Mouse (Mus musculus): ENCODE results near the gene Plac8. TPM values are rescaled to one million over a fixed set of nuclear protein-coding genes. Genes with fewer than 3 reads are reported as not detected.

Plac8 gene
- polyA plus RNA-seq (2012; rRNA removed) = 719 and 964 TPM in 2 replicates

GRCm38 (mm10) chr5:100572069-100572468 is at the start of gene Plac8:
Plac8 (minus strand) TSS chr5:100572245.

GRCm38 (mm10) chr5:100518049-100519026 is 53.7 kb downstream of the Plac8 start, which contains the start of gene Cops4:
Cops4 (plus strand) TSS chr5:100518309.

Other genes starting within 250 kb of the Plac8 start
- gene Sec31a, start 156.0 kb downstream of the Plac8 start, polyA plus RNA-seq (2012; rRNA removed) = 302 and 324 TPM in 2 replicates
- 4.5 and 5.1 TPM in 2 replicates for gene Lin54, start 71.6 kb downstream of the Plac8 start, polyA plus RNA-seq (2012; rRNA removed)
- 14.6 and 18.0 TPM in 2 replicates for gene Cops4, start 53.9 kb downstream of the Plac8 start, polyA plus RNA-seq (2012; rRNA removed)
- gene Coq2, start 102.9 kb upstream of the Plac8 start, polyA plus RNA-seq (2012; rRNA removed) = 155 and 222 TPM in 2 replicates
- gene Hpse, start 147.5 kb upstream of the Plac8 start, polyA plus RNA-seq (2012; rRNA removed) = 14.5 and 15.9 TPM in 2 replicates
- gene Helq, start 226.4 kb upstream of the Plac8 start, polyA plus RNA-seq (2012; rRNA removed) = 4.7 and 5.6 TPM in 2 replicates
- 6.8 and 10.4 TPM in 2 replicates for gene Mrps18c, start 226.4 kb upstream of the Plac8 start, polyA plus RNA-seq (2012; rRNA removed)
- gene Abraxas1, start 248.7 kb upstream of the Plac8 start, polyA plus RNA-seq (2012; rRNA removed) = 2.1 and 2.4 TPM in 2 replicates